Mouse (Mus musculus) brain, embryonic 14.5 days (tissue): ENCODE measurements around the gene Ankrd9. TPM values are rescaled to one million over a fixed set of nuclear protein-coding genes. Genes with fewer than 3 reads are reported as not detected.
A peak's percentile ranks its signal among the peaks of the same experiment; 100 is the strongest.

Source experiments
- DNase-seq: peaks from one replicate; pipeline ENCODE4 v3.0.0-alpha.2; 2011; ENCODE audit warnings: low read depth
- CTCF ChIP-seq: fragments of 200-500 bp; IDR thresholded peaks from 2 replicates; pipeline ENCODE4 v1.5.1; 2012; ENCODE audit warnings: inconsistent platforms, mild to moderate bottlenecking, moderate library complexity, borderline replicate concordance; ENCODE audit not compliant: insufficient read depth, insufficient read length; ENCODE audit errors: extremely low read depth
- POLR2A ChIP-seq: fragments of 200-500 bp; IDR thresholded peaks from 2 replicates; pipeline ENCODE4 v1.6.1; 2012; ENCODE audit warnings: mild to moderate bottlenecking, inconsistent platforms, borderline replicate concordance; ENCODE audit not compliant: poor library complexity, insufficient read depth, insufficient read length, severe bottlenecking; ENCODE audit errors: extremely low read depth
- polyA plus RNA-seq: library from polyadenylated mRNA; depleted of rRNA; stranded (reverse); fragments of >200 nt; gene quantifications from 2 replicates; pipeline ENCODE4 v1.2.3, GENCODE M21; 2012; rRNA removed

The Ankrd9 gene
- polyA plus RNA-seq: 8.5 and 12.1 TPM in 2 replicates

GRCm38 (mm10) chr12:110978607-110979406 is at the start of gene Ankrd9:
Ankrd9 (minus strand) TSS chr12:110979040.
- peak; percentile 56 for TF ChIP-seq POLR2A
- no peak for TF ChIP-seq CTCF

GRCm38 (mm10) chr12:111021577-111021976 is 42.7 kb upstream of the Ankrd9 start:
- no peak for TF ChIP-seq POLR2A
- TF ChIP-seq CTCF: no peak
- no peak for DNase-seq

More at GRCm38 (mm10) chr12:110978607-110979406, at the start of gene Ankrd9:
- DNase-seq: peak; percentile 96

- TF ChIP-seq CTCF (no peak), POLR2A (no peak)
- DNase-seq: no peak
Measured at GRCm38 (mm10) chr12:111021138-111021537, 42.3 kb upstream of the Ankrd9 start.

- TF ChIP-seq POLR2A: no peak
- TF ChIP-seq CTCF: no peak
- DNase-seq: no peak
Measured at GRCm38 (mm10) chr12:111019086-111019485, 40.2 kb upstream of the Ankrd9 start.

GRCm38 (mm10) chr12:111018068-111018467 is 39.2 kb upstream of the Ankrd9 start:
- no peak for DNase-seq
- TF ChIP-seq CTCF: no peak
- no peak for TF ChIP-seq POLR2A

GRCm38 (mm10) chr12:111016807-111017206 is 38.0 kb upstream of the Ankrd9 start:
- TF ChIP-seq CTCF (no peak), POLR2A (no peak)
- no peak for DNase-seq

- TF ChIP-seq CTCF (no peak), POLR2A (no peak)
- no peak for DNase-seq
Measured at GRCm38 (mm10) chr12:111009615-111010257, 30.9 kb upstream of the Ankrd9 start.

DNA sequence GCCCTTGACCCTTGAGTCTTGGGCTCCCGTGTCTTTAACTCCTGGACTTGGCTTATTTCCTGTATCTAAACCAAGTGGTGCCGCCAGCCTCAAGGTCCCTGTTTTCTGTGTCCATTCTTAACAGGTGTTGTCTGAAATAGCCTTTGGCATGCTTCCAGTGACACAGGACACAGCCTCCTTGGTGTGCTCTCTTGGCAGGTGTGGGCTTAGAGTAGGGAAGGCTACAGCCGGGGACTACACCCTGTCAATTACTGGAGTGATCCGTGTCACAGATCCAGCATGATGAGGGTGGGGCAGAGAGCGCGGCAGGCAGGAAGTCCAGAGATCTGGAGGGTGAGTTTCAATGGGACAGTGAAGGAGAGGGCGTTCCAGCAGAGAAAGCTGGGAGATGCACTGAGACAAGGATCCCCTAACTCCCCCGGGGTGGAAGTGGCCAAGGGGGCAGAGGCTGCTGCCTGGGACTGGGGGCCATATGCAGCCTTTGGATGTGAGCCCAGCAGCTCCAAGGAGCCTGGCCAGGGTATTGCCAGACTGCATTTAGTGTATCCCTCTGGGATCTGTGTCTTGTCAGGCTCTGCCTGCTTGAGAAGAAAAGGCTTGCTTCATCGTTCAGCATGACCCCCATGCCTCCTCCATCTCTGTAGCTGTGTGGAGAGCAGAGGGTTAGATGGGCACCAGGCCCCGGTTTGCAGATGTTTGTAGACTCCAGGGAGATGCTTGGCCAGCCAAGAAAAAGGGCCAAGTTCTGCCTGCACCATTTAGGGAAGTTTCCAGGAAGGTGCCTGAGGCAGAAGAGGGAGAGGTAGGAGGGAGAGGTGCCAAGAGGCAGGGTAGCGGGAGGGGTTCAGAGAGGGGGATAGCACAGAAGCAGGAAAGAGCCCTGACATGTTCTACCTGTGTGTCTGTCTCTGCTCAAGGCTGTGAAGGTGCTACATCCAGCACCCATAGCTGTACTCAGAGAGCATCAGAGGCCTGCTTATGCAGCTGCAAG is 30.0 kb upstream of the Ankrd9 start:
- DNase-seq: peak; percentile 33
- TF ChIP-seq POLR2A: no peak
- TF ChIP-seq CTCF: no peak

DNA sequence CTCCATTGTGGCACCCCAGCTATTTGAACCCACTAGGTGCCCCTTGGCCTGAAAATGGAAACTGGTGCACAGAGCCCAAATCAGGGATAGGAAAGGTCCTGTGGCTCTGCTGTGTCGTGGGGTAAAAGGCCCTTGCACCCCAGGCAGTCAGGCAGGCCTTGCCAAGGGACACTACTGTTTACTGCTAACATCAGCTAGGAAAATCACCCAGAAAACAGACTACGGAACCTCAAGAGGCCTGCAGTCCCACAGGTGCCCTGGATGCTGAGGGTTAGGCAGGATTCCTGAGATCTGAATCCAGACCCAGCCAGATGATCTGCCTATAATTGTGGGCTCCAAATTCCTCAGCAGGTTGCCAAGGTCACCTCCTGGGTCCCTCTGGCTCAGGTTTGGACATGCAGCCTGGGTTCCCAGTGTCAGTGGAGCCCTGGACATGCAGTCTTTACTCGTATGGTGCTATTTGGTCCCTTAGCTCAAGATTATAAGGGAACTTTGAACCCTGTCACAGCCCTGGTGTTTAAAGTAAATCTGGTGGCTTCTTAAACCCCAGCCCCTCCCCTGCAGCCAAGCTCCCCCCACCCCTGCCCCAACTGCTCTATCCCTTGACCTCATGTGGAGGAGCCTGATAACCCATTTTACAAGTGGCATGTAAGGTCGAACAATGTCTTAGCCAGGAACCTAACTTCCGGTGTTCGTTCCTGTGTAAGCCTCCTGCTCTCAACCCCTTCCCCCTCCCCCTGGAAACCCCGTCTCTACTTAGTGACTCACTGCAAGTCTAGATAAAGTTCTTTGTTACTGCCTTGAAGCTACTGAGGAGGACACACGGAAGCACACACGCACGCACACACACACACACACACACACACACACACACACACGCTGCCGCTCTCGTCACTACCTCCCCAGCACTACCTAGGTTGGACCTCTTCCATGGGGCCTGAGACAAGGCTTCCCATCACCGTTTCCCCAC is 28.6 kb upstream of the Ankrd9 start:
- DNase-seq: no peak
- TF ChIP-seq CTCF (no peak), POLR2A (no peak)

DNA sequence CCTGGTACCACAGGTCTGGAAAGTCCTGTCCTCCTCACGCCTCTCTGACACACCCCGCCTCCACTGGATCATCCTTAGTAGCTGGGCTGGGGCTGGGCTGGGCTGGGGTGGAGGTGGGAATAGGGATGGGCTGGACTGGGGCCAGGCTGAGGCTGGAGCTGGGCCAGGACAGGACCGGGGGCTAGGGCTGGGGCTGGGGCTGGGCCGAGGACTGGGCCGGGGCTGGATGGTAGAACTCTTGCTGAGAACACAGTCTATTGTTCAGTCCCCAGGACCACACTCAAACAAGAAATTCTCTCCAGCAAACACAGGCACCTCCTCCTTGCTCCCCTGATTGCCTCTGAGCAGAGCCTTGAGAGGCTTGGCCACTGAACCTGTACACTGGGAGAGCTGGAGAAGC is 27.5 kb upstream of the Ankrd9 start:
- no peak for DNase-seq
- TF ChIP-seq CTCF (no peak), POLR2A (no peak)
